Mouse (Mus musculus): ENCODE measurements around the gene Cd68.
"Not testable (repeated sequence)": the region's sequence is repeated elsewhere in the genome, so short reads cannot be mapped to it uniquely, and the experiment has no call there.

Cd68 gene

GRCm38 (mm10) chr11:69622406-69622805, 43.5 kb downstream of the Cd68 start:
- DNase-seq, result no peak

- no peak for DNase-seq
These were observed 44.2 kb downstream of the Cd68 start, which contains the start of gene Sat2 for GRCm38 (mm10) chr11:69621571-69622268. Gene Sat2, plus strand, starts transcription at chr11:69622024.

GRCm38 (mm10) chr11:69620394-69621081, 45.4 kb downstream of the Cd68 start:
- DNase-seq, result no peak

- no peak for DNase-seq
These were observed 48.1 kb downstream of the Cd68 start, which contains the start of gene Shbg for GRCm38 (mm10) chr11:69617805-69618204. Gene Shbg, minus strand, starts transcription at chr11:69617905.

- DNase-seq, result no peak
These were observed 49.2 kb downstream of the Cd68 start for GRCm38 (mm10) chr11:69616781-69617180.

GRCm38 (mm10) chr11:69614257-69614588, 51.7 kb downstream of the Cd68 start:
- DNase-seq, result not testable (repeated sequence)

All from right cerebral cortex, postnatal 25 days (tissue).